Mouse (Mus musculus): ENCODE results near the gene Tirap.

- TF ChIP-seq CTCF (IDR thresholded peaks at IDR 0.05; ENCODE audit: borderline replicate concordance, control insufficient read depth, extremely low read depth, insufficient read depth, low read length, poor library complexity) (no peak), POLR2A (IDR thresholded peaks at IDR 0.05; ENCODE audit: control insufficient read depth, extremely low read depth, insufficient read depth, low read length, poor library complexity) (no peak)
Measured at GRCm38 (mm10) chr9:35139231-35139744, 60.8 kb downstream of the Tirap start.

Measured in thymus, adult 2 months (tissue).